Mouse (Mus musculus): Measurements from ENCODE around the gene Ssbp4.

DNA sequence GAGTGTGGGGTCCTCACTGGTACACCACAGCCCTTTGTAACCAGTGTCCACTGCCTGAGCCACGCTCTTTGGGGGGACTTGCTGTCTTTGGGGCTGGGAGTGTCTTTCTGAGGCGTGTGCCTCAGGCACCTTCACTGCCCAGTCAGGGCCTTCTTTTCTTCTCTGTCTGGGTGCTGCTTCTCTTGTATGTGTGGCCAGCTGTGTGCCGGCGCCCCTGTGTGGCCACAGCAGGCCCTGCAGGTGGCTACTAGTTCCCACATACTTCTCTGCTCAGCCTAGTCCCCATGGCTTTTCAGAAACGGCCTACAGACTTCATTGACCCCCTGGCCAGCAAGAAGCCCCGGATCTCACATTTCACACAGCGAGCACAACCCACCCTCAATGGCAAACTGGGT lies 23.4 kb downstream of the Ssbp4 start:
- TF ChIP-seq CTCF (IDR thresholded peaks at IDR 0.05; ENCODE audit: borderline replicate concordance, insufficient read depth, low read depth, low read length) = peak; percentile 72
- TF ChIP-seq POLR2A (IDR thresholded peaks at IDR 0.05; ENCODE audit: borderline replicate concordance, insufficient read depth, low read length) = no peak

Measured in cerebellum, adult 2 months (tissue).